Mouse (Mus musculus) skeletal muscle tissue, adult 2 months (tissue): ENCODE results near the gene Bcl2l11.

Source experiments
- DNase-seq: peaks from one replicate; pipeline ENCODE4 v3.0.0-alpha.2; 2012; ENCODE audit warnings: low read depth, low spot score

Bcl2l11 gene

DNA sequence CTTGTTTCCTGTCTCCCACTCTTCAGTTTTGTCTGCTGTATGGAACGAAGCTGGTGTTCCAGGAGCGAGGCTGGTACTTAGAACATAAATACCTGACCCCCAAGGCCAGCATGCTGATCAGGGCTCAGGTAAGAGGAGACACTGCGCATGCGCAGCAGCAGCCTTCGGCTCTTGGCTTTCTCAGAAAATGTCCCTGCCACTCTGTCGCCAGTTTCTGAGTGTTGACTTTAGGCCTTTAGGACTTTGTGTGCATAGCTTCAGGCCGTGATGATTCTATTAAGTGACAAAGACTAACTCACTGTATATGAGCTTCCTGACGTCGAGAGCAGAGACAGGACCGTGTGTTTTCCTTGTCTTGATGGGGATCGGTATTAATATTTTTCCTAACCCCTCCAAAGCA, 20.2 kb upstream of the Bcl2l11 start:
- DNase-seq, result no peak

DNA sequence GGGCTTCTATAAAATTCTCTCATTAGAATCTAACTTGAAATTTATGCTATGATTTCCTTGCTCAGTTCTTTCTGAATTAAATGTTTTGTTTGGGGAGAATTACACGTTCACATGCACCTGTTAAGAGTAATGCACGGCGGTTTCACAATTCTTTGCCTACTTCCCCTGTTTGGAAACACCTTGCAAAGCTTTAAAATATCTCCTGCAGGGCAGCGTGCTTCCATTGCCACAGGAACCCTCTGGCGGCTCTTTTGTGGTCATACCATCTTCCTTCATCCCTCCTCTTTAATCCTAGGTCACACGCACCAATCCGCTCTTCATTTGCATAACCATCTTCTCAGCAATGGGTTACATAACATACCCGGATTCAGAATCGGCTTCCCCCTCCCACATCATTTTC, 14.3 kb upstream of the Bcl2l11 start:
- no peak for DNase-seq

GRCm38 (mm10) chr2:128114621-128115020, 11.2 kb upstream of the Bcl2l11 start:
- DNase-seq, result no peak

GRCm38 (mm10) chr2:128115579-128115978, 10.3 kb upstream of the Bcl2l11 start:
- DNase-seq, result no peak

- DNase-seq, result no peak
Measured at GRCm38 (mm10) chr2:128117605-128118004, 8.2 kb upstream of the Bcl2l11 start.

DNA sequence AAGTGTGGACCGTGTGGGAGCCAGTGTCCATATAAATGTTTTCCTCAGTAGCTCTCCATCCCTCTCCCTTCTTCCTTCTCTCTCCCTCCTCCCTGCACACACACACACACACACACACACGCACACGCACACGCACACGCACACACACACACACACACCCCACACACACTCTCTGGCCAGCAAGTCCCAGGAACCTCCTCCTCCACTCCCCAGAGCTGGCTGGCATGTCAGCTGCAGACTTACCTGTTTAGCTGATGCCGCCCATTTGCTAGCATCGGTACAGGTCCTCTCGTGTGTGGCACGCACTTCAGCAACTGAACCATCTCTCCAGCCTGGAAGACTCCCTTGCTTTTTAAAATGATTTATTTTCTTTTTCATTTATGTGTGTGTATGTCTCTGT, 6.9 kb upstream of the Bcl2l11 start:
- DNase-seq, result no peak

DNA sequence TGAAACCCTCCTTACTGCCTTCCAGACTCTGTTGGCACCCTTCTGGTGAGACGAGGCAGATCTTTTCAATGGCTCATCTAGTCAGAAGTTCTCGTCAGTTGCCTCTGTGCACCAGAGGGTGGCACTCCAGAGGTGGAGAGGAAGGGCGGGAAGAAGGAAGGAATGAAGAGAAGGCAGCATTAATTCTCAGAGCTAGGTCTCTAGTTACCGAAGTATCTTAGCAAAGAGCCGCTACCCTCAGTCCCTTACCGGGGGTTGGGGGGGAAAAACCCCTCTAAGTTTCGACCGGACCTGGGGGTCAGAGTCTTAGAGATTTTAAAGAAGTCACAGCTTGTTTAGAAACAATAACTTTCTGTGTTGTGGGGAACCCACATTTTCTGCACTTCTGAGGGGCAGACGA, 3.3 kb upstream of the Bcl2l11 start:
- DNase-seq, result no peak

DNA sequence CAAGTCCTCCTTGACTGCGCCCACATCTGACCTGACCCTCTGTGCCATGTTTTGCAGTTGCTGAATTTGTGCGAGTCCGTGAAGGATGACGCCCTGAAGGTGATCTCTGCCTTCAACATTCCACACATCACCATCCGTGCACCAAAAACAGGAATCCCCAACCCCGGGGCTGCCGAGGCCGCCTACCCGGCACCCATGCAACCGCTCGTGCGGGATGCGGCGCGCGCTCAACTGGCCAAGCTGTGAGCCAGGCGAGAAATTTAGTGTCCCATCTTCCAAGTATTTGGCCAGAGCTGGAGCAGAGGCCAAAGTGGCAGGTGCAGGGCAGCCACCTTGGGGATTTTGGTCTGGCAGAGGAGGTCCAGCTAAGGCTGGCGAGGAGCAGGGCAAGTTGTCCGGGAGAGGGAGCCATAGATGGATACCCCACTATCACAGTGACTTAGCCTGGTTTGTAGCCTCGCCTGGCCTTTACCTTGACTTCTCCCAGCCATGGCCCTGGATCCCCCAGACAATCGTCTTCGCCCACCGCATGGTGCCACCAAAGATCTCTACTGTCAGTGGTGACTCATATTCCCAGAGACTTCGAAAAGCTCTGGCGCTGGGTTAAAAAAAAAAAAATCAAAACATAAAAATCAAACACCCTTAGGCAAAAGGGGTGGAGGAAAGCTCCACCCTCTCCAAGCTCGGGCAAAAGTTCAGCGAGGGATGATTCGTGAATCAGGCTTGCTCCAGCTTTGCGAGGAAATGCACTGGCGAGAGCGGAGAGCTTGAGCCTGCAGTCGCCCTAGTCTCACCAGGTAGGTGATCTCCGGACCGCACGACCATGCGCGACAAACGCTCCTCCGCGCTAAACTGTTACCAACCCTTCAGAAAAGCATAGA, 2.7 kb upstream of the Bcl2l11 start:
- DNase-seq, result no peak

GRCm38 (mm10) chr2:128123921-128124683, 1.7 kb upstream of the Bcl2l11 start:
- DNase-seq, result no peak

GRCm38 (mm10) chr2:128124693-128125092, 1.1 kb upstream of the Bcl2l11 start:
- DNase-seq, result no peak

GRCm38 (mm10) chr2:128126591-128127051, 783 bp downstream of the Bcl2l11 start:
- no peak for DNase-seq

DNA sequence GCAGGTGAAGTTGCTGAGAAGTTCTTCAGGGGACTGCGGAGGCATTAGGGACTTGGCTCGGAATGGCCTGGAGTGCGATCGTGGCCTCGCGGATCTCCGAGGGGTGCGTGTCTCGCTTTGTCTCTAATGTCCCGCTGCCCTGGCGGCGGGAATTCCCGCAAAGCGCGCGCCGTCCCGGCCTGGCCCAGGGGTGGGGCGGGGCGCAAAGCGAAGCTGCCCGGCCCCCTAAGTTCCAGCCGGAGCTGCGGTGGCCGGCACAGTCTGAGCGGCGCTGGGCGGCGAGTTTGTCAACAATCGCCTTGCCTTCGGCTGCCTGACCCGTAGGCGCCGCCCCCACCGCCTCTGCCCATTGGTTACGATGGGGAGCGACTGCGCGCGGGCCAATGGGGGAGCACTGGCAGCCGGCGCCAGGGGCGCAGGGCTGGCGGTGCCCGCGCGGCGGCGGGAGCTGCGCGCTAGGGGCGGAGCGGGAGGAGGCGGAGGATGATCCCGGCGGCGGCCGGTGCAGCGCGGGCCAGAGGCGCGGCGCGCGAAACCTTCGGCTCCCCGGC, 1.4 kb downstream of the Bcl2l11 start:
- DNase-seq, result peak; percentile 91

DNA sequence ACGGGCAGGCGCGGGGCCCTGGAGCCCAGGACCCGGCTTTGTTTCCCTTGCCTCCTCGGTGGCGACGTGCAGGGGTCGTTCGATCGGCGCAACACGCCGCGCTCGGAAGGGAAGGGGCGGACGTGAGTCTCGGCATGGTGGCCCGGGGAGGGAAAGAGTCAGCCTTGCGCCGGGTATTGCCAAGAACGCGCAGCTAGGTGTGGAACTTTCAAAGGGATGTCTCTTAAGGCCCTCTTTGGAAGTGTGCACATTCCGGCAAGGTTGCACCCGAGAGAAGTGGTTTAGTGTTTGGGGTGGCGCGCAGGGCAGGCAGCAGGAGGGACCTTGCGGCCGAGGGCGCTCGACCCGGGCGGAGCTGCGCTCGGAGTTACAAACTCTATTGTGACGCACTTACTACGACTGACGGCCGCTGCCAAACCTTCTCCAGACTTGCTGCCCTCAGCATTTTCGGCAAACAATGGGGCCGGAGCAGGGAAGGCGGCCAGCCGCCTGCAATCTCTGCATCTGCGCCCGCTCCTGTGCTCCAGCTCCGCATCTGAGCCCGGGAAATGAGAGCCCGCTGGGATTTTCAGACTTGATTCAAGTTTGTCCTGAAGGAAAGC, 2.0 kb downstream of the Bcl2l11 start:
- peak; percentile 68 for DNase-seq

GRCm38 (mm10) chr2:128128532-128128931, 2.7 kb downstream of the Bcl2l11 start:
- DNase-seq, result no peak

DNA sequence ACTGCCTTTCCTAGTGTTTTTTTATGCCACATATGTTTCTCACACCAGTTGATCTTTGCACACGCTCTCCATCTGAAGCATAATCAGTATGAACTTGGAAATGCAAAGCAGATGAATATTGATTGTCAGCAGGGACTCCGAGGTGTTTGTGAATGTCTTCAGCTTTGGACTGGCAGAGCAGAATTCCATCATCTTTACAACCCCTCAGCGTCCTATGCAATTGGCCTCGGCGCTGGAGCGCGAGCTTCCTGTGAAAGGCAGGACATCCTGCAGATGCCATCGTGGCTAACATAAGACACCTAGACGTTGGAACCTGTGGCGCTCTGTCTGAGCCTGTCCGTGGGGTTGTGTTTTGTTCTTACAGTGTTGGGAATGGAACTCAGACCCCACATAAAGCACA, 5.7 kb downstream of the Bcl2l11 start:
- no peak for DNase-seq

- DNase-seq, result no peak
Measured at GRCm38 (mm10) chr2:128132635-128133034, 6.8 kb downstream of the Bcl2l11 start.

GRCm38 (mm10) chr2:128133865-128134264, 8.0 kb downstream of the Bcl2l11 start:
- DNase-seq, result no peak

DNA sequence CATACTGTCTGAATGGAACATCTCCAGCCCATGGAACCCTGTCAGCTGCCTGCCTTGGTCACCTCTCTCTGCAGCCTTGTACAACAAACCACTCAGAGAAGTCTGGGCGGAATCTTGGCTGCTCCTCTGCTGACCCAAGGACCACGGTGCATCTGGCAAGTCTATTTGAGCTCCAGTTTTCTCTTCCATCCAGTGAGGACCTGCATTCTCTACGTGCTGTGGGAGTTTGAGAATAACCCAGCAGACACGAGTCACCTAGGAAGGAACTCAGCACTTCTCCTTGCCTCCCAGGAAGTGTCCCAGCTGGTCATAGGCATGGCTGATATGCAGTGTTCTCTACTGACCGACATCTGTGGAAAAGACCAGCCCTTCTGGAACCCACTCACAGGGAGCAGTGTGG, 8.6 kb downstream of the Bcl2l11 start:
- DNase-seq, result no peak

DNA sequence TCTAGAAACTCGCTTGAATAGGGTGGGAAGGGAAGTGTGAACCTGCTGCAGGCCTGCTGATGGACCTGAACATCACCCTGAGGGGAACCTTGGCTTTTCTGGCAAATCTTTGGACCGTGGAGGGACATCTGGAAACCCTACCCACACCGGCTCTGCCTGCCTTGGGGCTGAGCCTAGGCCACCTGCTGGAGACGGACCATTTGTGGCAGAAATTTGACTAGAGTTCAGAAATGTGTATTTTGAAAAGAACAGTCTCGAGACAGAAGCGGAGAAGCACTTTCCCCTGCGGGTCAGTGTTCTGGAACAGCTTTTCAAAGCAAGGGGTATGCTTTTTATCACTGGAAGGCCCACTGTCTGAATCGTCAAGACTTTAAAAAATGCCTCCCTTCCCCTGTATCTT, 9.1 kb downstream of the Bcl2l11 start:
- no peak for DNase-seq

DNA sequence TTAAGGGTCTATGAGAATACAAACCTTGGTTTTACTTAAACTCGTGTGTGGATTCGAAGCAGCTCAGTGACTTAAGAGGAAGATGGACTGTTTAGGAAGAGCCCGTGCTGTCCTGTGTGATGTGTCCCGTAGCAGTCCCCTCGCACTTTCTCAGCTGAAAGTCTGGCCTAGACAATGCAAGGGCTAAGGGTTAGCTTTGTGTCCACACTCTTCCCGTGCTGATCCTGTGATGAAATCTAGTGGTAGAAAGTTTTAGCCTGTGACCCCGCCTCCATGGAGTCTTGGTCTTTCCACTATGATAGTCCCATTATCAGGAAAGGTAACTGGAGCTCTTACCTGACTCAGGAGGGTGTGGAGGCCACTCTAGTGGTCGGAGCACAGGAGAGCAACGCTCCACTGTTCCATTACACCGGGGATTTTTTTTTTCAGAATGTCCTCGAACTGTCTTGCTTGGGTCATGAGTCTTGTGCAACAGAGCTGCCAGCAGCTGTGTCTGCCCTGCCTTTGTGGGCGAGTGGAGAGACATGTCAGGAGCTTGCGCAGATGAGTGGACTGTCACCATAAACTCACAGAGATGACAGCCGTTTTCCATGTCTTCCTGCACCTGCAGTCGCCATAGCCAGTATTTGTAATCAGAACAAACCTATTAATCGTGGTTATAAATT, 11.1 kb downstream of the Bcl2l11 start:
- no peak for DNase-seq

- peak; percentile 54 for DNase-seq
Measured at GRCm38 (mm10) chr2:128137480-128138276, 11.8 kb downstream of the Bcl2l11 start.
